Mouse (Mus musculus) 3134 (cell line): Measurements from ENCODE around the gene Lrrc8e.

Experiments used
- DNase-seq: peaks from one replicate; pipeline ENCODE4 v3.0.0-alpha.2; 2011; ENCODE audit warnings: low spot score; ENCODE audit not compliant: insufficient read length; ENCODE audit errors: extremely low read depth

The Lrrc8e gene

GRCm38 (mm10) chr8:4219617-4220016 is 7.0 kb upstream of the Lrrc8e start:
- no peak for DNase-seq

GRCm38 (mm10) chr8:4222059-4222458 is 4.6 kb upstream of the Lrrc8e start:
- no peak for DNase-seq

- no peak for DNase-seq
Measured at GRCm38 (mm10) chr8:4226323-4226722, 304 bp upstream of the Lrrc8e start.

- no peak for DNase-seq
Measured at GRCm38 (mm10) chr8:4227919-4228318, 1.3 kb downstream of the Lrrc8e start.

GRCm38 (mm10) chr8:4229784-4230183 is 3.2 kb downstream of the Lrrc8e start:
- DNase-seq, result no peak

GRCm38 (mm10) chr8:4230612-4231351 is 4.2 kb downstream of the Lrrc8e start:
- DNase-seq, result no peak

GRCm38 (mm10) chr8:4237814-4238433 is 11.3 kb downstream of the Lrrc8e start:
- no peak for DNase-seq

GRCm38 (mm10) chr8:4238434-4239192 is 12.0 kb downstream of the Lrrc8e start, which contains the start of the genes Map2k7 and Gm49320:
Gene Map2k7, plus strand, starts transcription at chr8:4238740.
Gene Gm49320, plus strand, starts transcription at chr8:4238865.
- peak; percentile 98 for DNase-seq

GRCm38 (mm10) chr8:4239193-4239890 is 12.7 kb downstream of the Lrrc8e start:
- no peak for DNase-seq

GRCm38 (mm10) chr8:4245061-4245460 is 18.4 kb downstream of the Lrrc8e start:
- no peak for DNase-seq

- no peak for DNase-seq
Measured at GRCm38 (mm10) chr8:4245737-4246136, 19.1 kb downstream of the Lrrc8e start.

- DNase-seq, result no peak
Measured at GRCm38 (mm10) chr8:4247241-4247640, 20.6 kb downstream of the Lrrc8e start.

- no peak for DNase-seq
Measured at GRCm38 (mm10) chr8:4247951-4248540, 21.4 kb downstream of the Lrrc8e start, which contains the start of gene Tgfbr3l. Gene Tgfbr3l, plus strand, starts transcription at chr8:4248214.

- DNase-seq, result no peak
Measured at GRCm38 (mm10) chr8:4249213-4249612, 22.6 kb downstream of the Lrrc8e start.

GRCm38 (mm10) chr8:4250306-4250970 is 23.8 kb downstream of the Lrrc8e start:
- DNase-seq, result peak; percentile 66

GRCm38 (mm10) chr8:4252116-4252760 is 25.6 kb downstream of the Lrrc8e start:
- no peak for DNase-seq

- peak; percentile 94 for DNase-seq
Measured at GRCm38 (mm10) chr8:4252934-4253841, 26.6 kb downstream of the Lrrc8e start, which contains the start of gene Snapc2. Gene Snapc2, plus strand, starts transcription at chr8:4253080.

GRCm38 (mm10) chr8:4254001-4254400 is 27.4 kb downstream of the Lrrc8e start:
- no peak for DNase-seq
